Mouse (Mus musculus) G1E (cell line): ENCODE measurements around the gene Crnkl1. TPM values are rescaled to one million over a fixed set of nuclear protein-coding genes. Genes with fewer than 3 reads are reported as not detected.

Experiments
- ATAC-seq: 2 replicates; pipeline ENCODE4 v1.8.0; 2016; ENCODE audit warnings: mild to moderate bottlenecking; ENCODE audit not compliant: insufficient number of reproducible peaks, poor library complexity, low FRiP score, severe bottlenecking; ENCODE audit errors: extremely low read depth
- DNase-seq: peaks from one replicate; pipeline ENCODE4 v3.0.0; 2012; ENCODE audit warnings: low spot score
- H3K27me3 ChIP-seq: 2 replicates; pipeline ENCODE4 v1.6.1; 2012; ENCODE audit warnings: mild to moderate bottlenecking, low read length, inconsistent platforms; ENCODE audit not compliant: insufficient read depth
- H3K36me3 ChIP-seq: replicated peaks from 2 replicates; pipeline ENCODE3; 2012; ENCODE audit warnings: mild to moderate bottlenecking, inconsistent platforms
- H3K4me1 ChIP-seq: 2 replicates; pipeline ENCODE4 v1.6.1; 2012; ENCODE audit warnings: low read depth, low read length, inconsistent platforms, mixed read lengths; ENCODE audit not compliant: insufficient read depth
- H3K4me3 ChIP-seq: 2 replicates; pipeline ENCODE4 v1.5.1; 2012; ENCODE audit warnings: low read depth, mild to moderate bottlenecking, inconsistent platforms, low read length, moderate library complexity, mixed read lengths
- H3K9me3 ChIP-seq: replicated peaks from 2 replicates; pipeline ENCODE4 v1.6.1; 2012; ENCODE audit warnings: inconsistent platforms
- CTCF ChIP-seq: IDR thresholded peaks from 2 replicates; pipeline ENCODE4 v1.5.1; 2012; ENCODE audit warnings: low read depth, low read length, inconsistent platforms, mixed read lengths
- GATA1 ChIP-seq: IDR thresholded peaks from 2 replicates; pipeline ENCODE4 v1.6.1; 2012; ENCODE audit warnings: borderline replicate concordance, low read length, inconsistent platforms, mixed read lengths
- GATA2 ChIP-seq: IDR thresholded peaks from 2 replicates; pipeline ENCODE4 v1.6.1; 2012; ENCODE audit warnings: low read depth, low read length, inconsistent platforms, borderline replicate concordance
- POLR2AphosphoS5 ChIP-seq: IDR thresholded peaks from 2 replicates; pipeline ENCODE4 v1.6.1; 2012; ENCODE audit warnings: low read depth, low read length, inconsistent platforms; ENCODE audit not compliant: insufficient replicate concordance
- TAL1 ChIP-seq: conservative IDR thresholded peaks from 2 replicates; pipeline ENCODE4 v1.6.1; 2012; ENCODE audit warnings: low read depth, low read length, inconsistent platforms, mixed read lengths
- polyA plus RNA-seq: library from polyadenylated mRNA; stranded (reverse); fragments of >175 nt; gene quantifications from 2 replicates; pipeline ENCODE4 v1.2.3, GENCODE M21; 2012
- total RNA-seq, 2 experiments: library from RNA; stranded (forward) in 1 of 2; stranded (reverse) in 1 of 2; fragments of 200-1000 nt in 1 of 2; fragments of >200 nt in 1 of 2; fragmentation: Nextera tagmentation in 1 of 2; gene quantifications; 2 replicates each; pipeline ENCODE4 v1.2.3; 2014 to 2017

Crnkl1 gene
- total and polyA plus RNA-seq, 3 experiments, result 23.0 to 72.4 (median 26.8) TPM

DNA sequence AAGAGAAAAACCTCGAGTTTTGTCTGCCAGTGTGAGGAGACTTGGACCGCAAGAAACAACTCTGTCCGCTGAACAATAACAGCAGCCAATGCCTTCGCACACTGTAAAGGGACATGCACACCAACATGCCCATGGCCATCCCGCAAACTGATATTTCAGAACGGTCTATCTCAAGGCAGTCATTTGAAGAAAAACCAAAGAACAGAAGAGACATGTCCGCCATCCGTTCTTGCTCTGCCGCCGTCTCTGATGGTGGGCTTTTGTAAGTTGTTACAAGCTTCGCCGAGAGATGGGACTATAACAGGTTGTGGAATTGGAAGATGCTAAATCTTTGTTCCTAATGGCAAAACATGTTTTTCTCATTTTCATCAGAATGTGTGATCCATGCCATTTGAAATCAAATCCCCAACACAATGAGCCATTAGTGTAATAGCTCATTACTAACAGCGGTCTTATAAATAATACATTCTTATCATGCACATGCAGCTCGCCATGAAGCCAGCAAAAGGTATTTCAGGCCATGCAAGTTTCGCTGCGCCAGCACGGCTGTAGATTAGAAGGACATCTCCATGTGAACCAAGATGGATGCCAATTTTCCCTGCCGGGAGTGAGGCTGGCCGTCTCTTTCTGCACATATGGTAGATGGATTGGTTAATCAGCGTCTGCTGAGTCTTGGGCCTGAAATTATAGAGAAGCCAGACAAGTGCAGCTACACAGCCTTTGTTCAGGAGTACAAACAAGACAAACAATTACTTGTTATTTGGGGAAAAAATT, 36.6 kb upstream of the Crnkl1 start:
- H3K27me3 ChIP-seq, result no peaks in the 10 kb centered on the region
- DNase-seq (no peak), ATAC-seq (no peak)
- H3K36me3 ChIP-seq, result no peaks in the 10 kb centered on the region
- no peaks in the 10 kb centered on the region for H3K4me1 ChIP-seq
- peaks cover 4% of the 10 kb centered on the region; the same call in 1 of the 2 replicates for H3K9me3 ChIP-seq
- H3K4me3 ChIP-seq, result no peak overlapping the region
- TF ChIP-seq GATA1 (no peak), CTCF (no peak), POLR2AphosphoS5 (no peak), TAL1 (no peak), GATA2 (no peak)

DNA sequence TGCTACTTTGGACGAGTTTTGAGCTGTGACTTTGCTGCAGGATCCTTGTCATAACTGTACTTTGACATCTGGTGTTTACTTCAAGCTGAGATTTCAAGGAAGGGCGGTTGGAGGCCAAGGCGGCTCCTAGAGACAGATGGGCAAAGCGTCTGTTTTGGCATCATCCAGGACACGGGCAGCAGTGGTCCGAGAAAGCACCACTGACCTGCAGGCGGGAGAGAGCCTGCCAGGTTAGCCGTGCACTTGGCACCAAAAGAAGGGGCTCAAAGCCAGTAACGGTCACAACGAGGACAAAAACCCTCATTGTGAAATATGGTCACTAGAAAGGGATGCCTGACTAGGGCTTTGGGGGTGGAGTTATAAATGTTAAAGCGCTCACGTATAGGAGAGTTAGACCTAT, 35.9 kb upstream of the Crnkl1 start:
- H3K4me1 ChIP-seq, result no peaks in the 10 kb centered on the region
- ATAC-seq (no peak), DNase-seq (no peak)
- no peak for TF ChIP-seq CTCF
- TF ChIP-seq TAL1, result no peak
- no peak for TF ChIP-seq POLR2AphosphoS5
- TF ChIP-seq GATA1, result no peak
- no peak for TF ChIP-seq GATA2
- no peak overlapping the region for H3K4me3 ChIP-seq
- H3K9me3 ChIP-seq, result peaks cover 4% of the 10 kb centered on the region; the same call in 1 of the 2 replicates
- no peaks in the 10 kb centered on the region for H3K27me3 ChIP-seq
- no peaks in the 10 kb centered on the region for H3K36me3 ChIP-seq

DNA sequence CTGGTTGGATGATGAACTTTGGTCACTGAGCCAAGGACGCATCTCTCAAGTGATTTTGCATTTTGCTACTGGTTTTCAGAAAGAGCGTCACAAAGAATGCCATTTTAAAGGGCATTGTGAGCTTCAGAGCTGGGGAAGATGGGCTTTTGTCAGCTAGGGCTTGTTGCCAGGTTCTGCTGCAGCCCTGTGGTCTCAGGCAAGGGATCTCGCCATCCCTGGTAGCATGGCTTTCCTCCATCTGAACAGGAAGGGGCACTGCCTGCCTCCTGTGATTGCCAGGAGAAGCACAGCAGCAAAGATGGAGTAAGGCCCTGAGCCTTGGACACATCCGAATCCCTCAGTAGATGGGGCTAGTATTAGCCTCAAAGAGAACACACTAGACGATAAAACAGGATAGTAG, 27.0 kb upstream of the Crnkl1 start:
- Histone ChIP-seq H3K4me3 (no peak overlapping the region), H3K4me1 (no peaks in the 10 kb centered on the region), H3K36me3 (no peaks in the 10 kb centered on the region), H3K27me3 (0 out of 2 replicates have a peak, but pooled peaks cover 3% of the 10 kb centered on the region), H3K9me3 (no peaks in the 10 kb centered on the region)
- DNase-seq, result no peak
- ATAC-seq, result no peak
- TF ChIP-seq GATA2, result no peak
- TF ChIP-seq GATA1, result no peak
- TF ChIP-seq POLR2AphosphoS5, result no peak
- no peak for TF ChIP-seq TAL1
- TF ChIP-seq CTCF, result no peak

DNA sequence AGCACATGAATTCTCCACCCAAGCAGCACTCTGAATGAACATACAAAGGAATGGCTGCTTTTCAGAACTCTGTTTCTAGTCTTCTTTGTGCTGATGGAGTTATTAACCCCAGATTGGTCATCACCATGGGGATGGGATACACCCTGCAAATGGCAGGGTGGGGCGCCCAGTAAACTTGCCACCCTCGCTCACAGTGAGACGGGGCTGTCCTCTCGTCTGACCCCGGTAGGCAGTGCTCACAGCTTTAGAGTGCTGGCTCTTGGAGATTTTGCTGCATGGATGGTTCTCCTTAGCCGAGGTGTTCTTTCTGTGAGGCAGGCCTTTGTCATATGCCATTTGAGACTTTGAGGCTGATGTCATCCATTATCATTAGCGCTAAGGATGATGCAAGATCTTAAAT, 23.7 kb upstream of the Crnkl1 start:
- DNase-seq, result no peak

DNA sequence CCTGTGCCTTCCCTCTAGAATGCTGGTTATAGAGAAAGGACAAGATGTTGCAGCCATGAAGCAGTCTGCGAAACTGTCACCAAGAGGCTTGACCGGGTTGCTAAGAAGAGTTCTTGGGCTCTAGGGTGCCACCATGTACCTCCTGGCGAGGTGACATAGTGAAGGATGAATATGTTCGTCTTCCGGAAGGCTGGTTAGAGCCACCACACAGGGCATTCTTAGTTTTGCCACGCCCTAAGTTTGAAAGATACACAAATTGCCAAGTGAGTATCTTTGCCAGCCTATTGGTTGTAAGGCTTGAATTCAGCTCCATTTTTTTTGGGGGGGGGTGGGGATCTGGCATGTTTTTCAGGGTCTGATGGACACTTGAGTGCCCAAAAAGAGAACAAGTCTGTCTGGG, 23.3 kb upstream of the Crnkl1 start:
- ATAC-seq (no peak), DNase-seq (no peak)
- Histone ChIP-seq H3K4me3 (no peak overlapping the region), H3K9me3 (no peaks in the 10 kb centered on the region), H3K27me3 (0 out of 2 replicates have a peak, but pooled peaks cover 3% of the 10 kb centered on the region), H3K36me3 (no peaks in the 10 kb centered on the region), H3K4me1 (no peaks in the 10 kb centered on the region)
- TF ChIP-seq GATA2, result no peak
- TF ChIP-seq GATA1, result no peak
- TF ChIP-seq CTCF, result no peak
- TF ChIP-seq POLR2AphosphoS5, result no peak
- no peak for TF ChIP-seq TAL1

More for the DNA sequence above, 23.7 kb upstream of the Crnkl1 start:
- Histone ChIP-seq H3K27me3 (0 out of 2 replicates have a peak, but pooled peaks cover 3% of the 10 kb centered on the region), H3K4me3 (no peak overlapping the region), H3K4me1 (no peaks in the 10 kb centered on the region), H3K9me3 (no peaks in the 10 kb centered on the region), H3K36me3 (no peaks in the 10 kb centered on the region)
- TF ChIP-seq GATA1 (no peak), CTCF (no peak), POLR2AphosphoS5 (no peak), TAL1 (no peak), GATA2 (no peak)
- no peak for ATAC-seq

DNA sequence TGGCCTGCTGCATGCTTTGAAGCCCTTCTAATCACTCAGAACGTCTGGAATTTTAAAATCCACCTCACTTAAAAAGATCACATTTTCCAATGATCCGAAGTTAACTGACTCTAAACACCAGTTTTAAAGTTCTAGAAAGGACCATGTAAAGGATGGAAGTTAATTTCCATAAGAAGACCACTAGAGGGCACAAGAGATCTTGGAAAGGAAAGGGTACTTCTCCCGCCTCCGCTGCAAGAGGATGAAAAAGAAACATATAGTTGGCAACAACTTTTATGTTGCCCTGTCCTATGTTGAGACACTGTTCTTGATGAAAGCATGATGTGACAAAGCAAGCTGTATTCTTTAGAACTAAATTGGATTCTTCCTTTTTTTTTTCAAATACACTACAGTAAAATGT, 22.6 kb upstream of the Crnkl1 start:
- DNase-seq, result peak; percentile 5
- Histone ChIP-seq H3K9me3 (no peaks in the 10 kb centered on the region), H3K4me3 (no peak overlapping the region), H3K4me1 (no peaks in the 10 kb centered on the region), H3K27me3 (0 out of 2 replicates have a peak, but pooled peaks cover 3% of the 10 kb centered on the region), H3K36me3 (no peaks in the 10 kb centered on the region)
- TF ChIP-seq TAL1, result no peak
- no peak for TF ChIP-seq GATA2
- no peak for TF ChIP-seq GATA1
- no peak for TF ChIP-seq POLR2AphosphoS5
- no peak for TF ChIP-seq CTCF
- ATAC-seq, result peak; percentile 67; the same call in 1 of the 2 replicates

DNA sequence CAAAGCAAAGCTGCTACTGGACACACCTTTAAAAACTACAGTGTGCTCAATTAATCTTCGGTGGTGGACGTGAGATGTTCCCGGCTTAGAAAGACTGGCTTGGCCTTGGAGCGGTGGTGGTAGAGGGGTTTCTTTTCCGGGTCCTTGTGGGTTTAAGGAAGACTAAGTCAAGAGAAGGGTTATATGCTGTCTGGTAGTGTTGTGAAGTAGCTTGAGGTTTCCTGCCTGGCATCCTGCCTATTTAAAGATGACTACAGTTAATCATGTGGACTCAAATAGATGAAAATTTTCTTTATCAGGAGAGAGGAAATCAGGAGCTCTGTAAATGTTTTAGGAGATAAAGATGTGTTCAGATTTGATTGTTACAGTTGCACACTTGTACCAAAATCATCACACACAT, 21.5 kb upstream of the Crnkl1 start:
- H3K4me3 ChIP-seq, result no peak overlapping the region
- TF ChIP-seq GATA1, result no peak
- no peak for TF ChIP-seq GATA2
- no peak for TF ChIP-seq POLR2AphosphoS5
- no peak for TF ChIP-seq CTCF
- TF ChIP-seq TAL1, result no peak
- DNase-seq (no peak), ATAC-seq (no peak)
- H3K27me3 ChIP-seq, result 0 out of 2 replicates have a peak, but pooled peaks cover 3% of the 10 kb centered on the region
- H3K9me3 ChIP-seq, result no peaks in the 10 kb centered on the region
- no peaks in the 10 kb centered on the region for H3K36me3 ChIP-seq
- H3K4me1 ChIP-seq, result no peaks in the 10 kb centered on the region
